8 mouse cellular contexts compared by ENCODE assay signal in the genomic region with DNA sequence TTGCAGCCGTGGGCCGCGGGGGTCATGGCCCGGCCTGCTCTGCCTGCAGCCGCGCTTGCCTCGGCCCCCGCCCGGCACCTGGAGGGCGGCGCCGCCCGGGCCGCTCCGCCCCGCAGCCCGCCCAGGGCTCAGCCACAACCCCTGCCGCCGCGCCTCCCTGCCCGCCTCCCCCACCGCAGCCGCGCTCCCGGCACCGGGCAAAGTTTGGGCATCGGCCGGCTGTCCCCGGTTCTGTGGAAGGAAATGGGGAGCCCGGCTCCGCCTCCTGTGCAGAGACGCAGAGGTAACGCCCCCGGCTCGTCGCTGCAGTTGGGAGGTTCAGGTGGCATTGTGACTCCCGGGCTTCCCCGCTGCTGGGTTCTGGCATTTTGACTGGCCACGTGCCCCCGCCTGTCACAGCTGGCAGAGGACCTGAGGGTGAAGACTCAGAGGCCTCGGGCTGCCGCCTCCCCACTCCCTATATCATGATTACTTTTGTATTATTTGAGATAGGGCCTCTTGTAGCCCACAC. TPM values are rescaled to one million over a fixed set of nuclear protein-coding genes. Genes with fewer than 3 reads are reported as not detected.
DNase-seq lines count a peak whose midpoint lies in the region; ATAC-seq and TF ChIP-seq lines count a peak whose summit lies in the region.

No protein-coding gene starts in this region.

- TF ChIP-seq CTCF in stomach, postnatal 0 days (IDR thresholded peaks at IDR 0.05; ENCODE audit: low read depth), result no peak

- WGBS in liver, embryonic 13.5 days (ENCODE audit: insufficient replicate concordance), result under 1% methylated on average over 35 of the region's 42 CpGs
- 1% methylated on average over 31 of the region's 42 CpGs for WGBS in stomach, postnatal 0 days

- no peaks in the 10 kb centered on the region for H3K36me3 ChIP-seq in liver, embryonic 13.5 days
- H3K36me3 ChIP-seq in stomach, postnatal 0 days (ENCODE audit: control insufficient read depth, insufficient read depth, low read length), result no peaks in the 10 kb centered on the region

- peak overlapping the region; percentile 86 for H3K4me2 ChIP-seq in liver, embryonic 13.5 days
- H3K4me2 ChIP-seq in stomach, postnatal 0 days (replicated peaks; ENCODE audit: low read depth), result peak overlapping the region; percentile 96

- H3K9me3 ChIP-seq in liver, embryonic 13.5 days (replicated peaks), result no peaks in the 10 kb centered on the region
- no peaks in the 10 kb centered on the region for H3K9me3 ChIP-seq in stomach, postnatal 0 days (ENCODE audit: control insufficient read depth, low read length)

- H3K4me1 ChIP-seq in liver, embryonic 13.5 days (replicated peaks), result peaks cover 14% of the 10 kb centered on the region
- peaks cover 3% of the 10 kb centered on the region; the same call in 1 of the 2 replicates for H3K4me1 ChIP-seq in stomach, postnatal 0 days (replicated peaks; ENCODE audit: control insufficient read depth, insufficient read depth)

- no peak overlapping the region for H3K27ac ChIP-seq in liver, embryonic 13.5 days
- no peak overlapping the region for H3K27ac ChIP-seq in stomach, postnatal 0 days (replicated peaks)

- peak overlapping the region; percentile 58 for H3K9ac ChIP-seq in liver, embryonic 13.5 days
- H3K9ac ChIP-seq in stomach, postnatal 0 days (ENCODE audit: low read length), result peak overlapping the region; percentile 56

- H3K4me3 ChIP-seq in liver, embryonic 13.5 days (replicated peaks), result peak overlapping the region; percentile 59
- peak overlapping the region; percentile 59 for H3K4me3 ChIP-seq in stomach, postnatal 0 days (ENCODE audit: low read depth, low read length)

- peak; percentile 73 for ATAC-seq in liver, embryonic 13.5 days (ENCODE audit: low read depth)
- peak; percentile 83 for ATAC-seq in stomach, postnatal 0 days (ENCODE audit: low FRiP score, low TSS enrichment)

- no peak for TF ChIP-seq EP300 in stomach, postnatal 0 days (optimal IDR thresholded peaks at IDR 0.05)

- peaks cover 78% of the 10 kb centered on the region for H3K27me3 ChIP-seq in liver, embryonic 13.5 days
- H3K27me3 ChIP-seq in stomach, postnatal 0 days (ENCODE audit: control insufficient read depth, insufficient read depth, low read length), result no peaks in the 10 kb centered on the region

- peak; percentile 59 for DNase-seq in right cerebral cortex, adult 18-20 months
- no peak for DNase-seq in right cerebral cortex, postnatal 36 days (ENCODE audit: low spot score in 2 of 2)
- DNase-seq in cerebellum, postnatal 36 days, result peak; percentile 17 to 31
- peak; percentile 72 to 76 for DNase-seq in heart, adult 18-20 months
- peak; percentile 85 for DNase-seq in kidney, adult 11 months
- DNase-seq in liver, embryonic 13.5 days, result peak; percentile 19
- peak; percentile 25 to 34 for DNase-seq in natural killer cell, adult 2 months (ENCODE audit: low spot score in 2 of 2)
- DNase-seq in stomach, postnatal 0 days (ENCODE audit: low spot score), result peak; percentile 84

RNA-seq across cellular contexts. Expression of a gene that starts 13.0 kb away (rescaled TPM):
- 1 to 10 TPM; 5.6 to 6.3 TPM for total RNA-seq in heart, adult 18-20 months (2021)
- polyA plus RNA-seq in liver, embryonic 13.5 days (2015; fragmentation: Nextera tagmentation; extraction: Ambion mirVana), result 0.89 and 1.2 TPM in 2 replicates
- 12.2 and 14.0 TPM in 2 replicates for polyA plus RNA-seq in stomach, postnatal 0 days (2015; fragmentation: Nextera tagmentation; extraction: Ambion mirVana)

RNA-seq across cellular contexts. Expression of a gene that starts 33.5 kb away (rescaled TPM):
- total RNA-seq in heart, adult 18-20 months (2021), result not detected
- 0.38 and 1.3 TPM in 2 replicates for polyA plus RNA-seq in liver, embryonic 13.5 days (2015; fragmentation: Nextera tagmentation; extraction: Ambion mirVana)
- 2.1 and 4.7 TPM in 2 replicates for polyA plus RNA-seq in stomach, postnatal 0 days (2015; fragmentation: Nextera tagmentation; extraction: Ambion mirVana)

RNA-seq across cellular contexts. Expression of a gene that starts 33.6 kb away (rescaled TPM):
- total RNA-seq in heart, adult 18-20 months (2021), result 1,000 to 10,000 TPM; 4,737 to 4,778 TPM
- 800 and 812 TPM in 2 replicates for polyA plus RNA-seq in liver, embryonic 13.5 days (2015; fragmentation: Nextera tagmentation; extraction: Ambion mirVana)
- polyA plus RNA-seq in stomach, postnatal 0 days (2015; fragmentation: Nextera tagmentation; extraction: Ambion mirVana), result 1,419 and 1,437 TPM in 2 replicates

RNA-seq across cellular contexts. Expression of a gene that starts 34.0 kb away (rescaled TPM):
- total RNA-seq in heart, adult 18-20 months (2021), result 10 to 100 TPM; 42.7 to 46.4 TPM
- polyA plus RNA-seq in liver, embryonic 13.5 days (2015; fragmentation: Nextera tagmentation; extraction: Ambion mirVana), result 156 and 163 TPM in 2 replicates
- polyA plus RNA-seq in stomach, postnatal 0 days (2015; fragmentation: Nextera tagmentation; extraction: Ambion mirVana), result 149 and 162 TPM in 2 replicates

RNA-seq across cellular contexts. Expression of a gene that starts 45.3 kb away (rescaled TPM):
- 1 to 10 TPM in 1 of 2 experiments, under 1 TPM in 1; 0.98 to 1.8 TPM for total RNA-seq in heart, adult 18-20 months (2021)
- 75.6 and 75.9 TPM in 2 replicates for polyA plus RNA-seq in liver, embryonic 13.5 days (2015; fragmentation: Nextera tagmentation; extraction: Ambion mirVana)
- polyA plus RNA-seq in stomach, postnatal 0 days (2015; fragmentation: Nextera tagmentation; extraction: Ambion mirVana), result 31.0 and 35.5 TPM in 2 replicates

Comparison
In these comparisons a context has a peak if more than half of its experiments do, and no peak if none do; other contexts are left out.
1. DNase-seq: peak in right cerebral cortex, adult 18-20 months (single experiment), cerebellum, postnatal 36 days (2 of 2), heart, adult 18-20 months (2 of 2), kidney, adult 11 months (single experiment), liver, embryonic 13.5 days (single experiment), natural killer cell, adult 2 months (2 of 2) and stomach, postnatal 0 days (single experiment); none in right cerebral cortex, postnatal 36 days (0 of 2).